Mouse (Mus musculus): ENCODE data around the gene Arhgap8.
"Not testable (repeated sequence)": the region's sequence is repeated elsewhere in the genome, so short reads cannot be mapped to it uniquely, and the experiment has no call there.

Arhgap8 gene

DNA sequence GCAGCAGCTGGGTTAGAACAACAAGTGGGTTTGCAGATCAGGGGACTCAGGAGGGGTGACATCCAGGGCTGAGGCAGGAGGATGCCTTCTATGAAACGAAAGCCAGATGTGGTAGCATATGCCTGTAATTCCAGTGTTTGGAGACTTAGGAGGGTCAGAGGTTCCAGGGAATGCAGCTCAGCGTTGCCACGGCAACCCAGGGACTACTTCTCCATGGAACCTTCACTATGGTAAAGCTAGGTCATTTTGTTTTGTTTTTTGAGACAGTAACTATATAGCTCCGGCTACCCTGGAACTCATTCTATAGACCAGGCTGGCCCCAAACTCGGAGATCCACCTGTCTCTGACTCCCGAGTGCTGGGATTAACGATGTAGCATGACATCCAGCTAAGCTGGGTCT is 18.4 kb downstream of the Arhgap8 start:
- no peak for DNase-seq

DNA sequence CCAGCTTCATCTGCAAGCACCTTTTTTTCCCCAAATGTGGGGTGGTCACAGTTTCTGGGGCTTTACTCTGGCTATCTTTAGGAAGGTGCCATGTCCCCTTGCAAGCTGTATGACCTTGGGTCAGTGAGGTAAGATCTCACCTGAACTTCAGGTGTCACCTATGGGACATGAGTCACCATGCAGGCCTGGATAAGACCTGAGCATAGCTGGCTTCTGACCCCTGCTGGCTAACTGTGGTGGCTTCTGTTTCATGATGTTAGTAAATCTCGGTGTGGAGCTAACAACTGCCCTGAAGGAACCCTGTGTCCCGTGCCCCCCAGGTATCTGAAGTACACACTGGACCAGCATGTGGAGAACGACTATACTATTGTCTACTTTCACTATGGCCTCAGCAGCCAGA is 21.7 kb downstream of the Arhgap8 start:
- DNase-seq: no peak

DNA sequence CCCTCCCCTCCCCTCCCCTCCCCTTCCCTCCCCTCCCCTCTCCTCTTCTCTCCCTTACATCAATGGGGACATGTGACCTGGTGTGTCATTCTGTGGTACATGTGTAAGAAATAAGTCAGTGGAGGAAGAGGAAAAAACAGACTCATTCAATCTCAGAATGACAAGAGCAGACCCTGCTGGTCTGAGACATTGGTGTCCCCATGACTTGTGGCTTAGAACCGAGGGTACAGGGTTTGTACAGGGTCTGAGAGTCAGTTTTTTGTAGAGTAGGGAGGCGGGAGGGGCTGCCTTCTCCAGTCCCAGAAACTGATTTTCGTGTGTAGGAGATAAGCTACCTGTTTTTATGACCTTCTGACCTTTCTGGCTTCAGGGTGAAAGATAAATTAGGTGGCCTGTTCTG is 23.5 kb downstream of the Arhgap8 start:
- no peak for DNase-seq

DNA sequence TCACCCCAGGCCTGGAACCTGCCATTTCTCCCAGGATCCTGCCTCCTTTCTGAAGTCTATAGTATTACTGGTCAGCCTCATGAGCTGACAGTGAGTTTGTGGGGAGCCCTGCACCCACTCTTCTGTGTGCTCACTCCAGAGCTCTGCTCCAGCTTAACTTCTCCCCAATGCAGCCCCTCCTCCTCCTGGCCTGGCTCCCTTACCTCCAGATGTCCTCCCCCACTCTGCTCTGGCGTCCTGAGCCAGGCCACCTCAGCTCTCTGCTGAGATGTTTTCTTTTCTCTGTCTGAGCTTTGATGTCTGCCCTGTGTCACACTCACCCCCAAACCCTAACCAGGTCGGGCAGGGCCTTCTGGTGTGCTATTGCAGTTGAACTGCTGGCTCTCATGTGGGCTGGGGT is 24.5 kb downstream of the Arhgap8 start:
- no peak for DNase-seq

DNA sequence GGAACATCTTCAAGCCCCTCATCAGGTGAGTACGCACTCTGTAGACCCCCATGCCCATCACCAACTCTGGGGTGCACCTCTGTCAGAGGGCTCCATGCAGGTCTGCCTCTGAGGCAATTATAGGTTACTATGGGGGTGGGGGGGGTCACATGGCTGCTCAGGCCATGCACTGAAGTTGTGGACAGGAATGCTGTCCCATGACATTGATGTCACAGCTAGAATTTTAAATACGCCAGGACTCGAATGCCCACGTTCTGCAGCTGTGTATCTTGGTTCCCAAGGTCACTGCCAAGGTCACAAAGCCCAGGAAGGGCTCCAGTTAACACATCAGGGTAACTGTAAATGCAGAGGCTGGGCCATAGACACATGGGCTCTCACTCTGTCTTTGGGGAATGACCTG is 26.0 kb downstream of the Arhgap8 start:
- no peak for DNase-seq

DNA sequence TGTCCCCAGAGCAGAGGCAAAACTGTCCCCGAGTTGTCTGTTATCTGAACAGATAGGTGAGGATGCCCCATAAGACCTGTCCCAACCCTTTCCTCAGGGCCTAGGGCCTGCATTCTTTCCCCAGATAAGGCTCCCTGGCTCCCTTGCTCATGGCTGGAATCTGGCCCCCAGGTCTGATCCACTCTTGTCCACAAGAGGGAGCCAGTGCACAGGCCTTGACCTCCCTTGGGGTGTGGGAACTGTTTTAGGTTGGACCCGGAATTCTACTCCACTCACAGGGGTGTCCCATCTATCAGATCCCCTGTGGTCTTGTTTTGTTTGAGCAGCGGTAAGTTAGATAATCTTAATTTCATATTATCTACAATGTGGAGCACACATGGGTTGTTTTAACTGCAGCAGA is 35.1 kb downstream of the Arhgap8 start:
- DNase-seq: peak; percentile 32

DNA sequence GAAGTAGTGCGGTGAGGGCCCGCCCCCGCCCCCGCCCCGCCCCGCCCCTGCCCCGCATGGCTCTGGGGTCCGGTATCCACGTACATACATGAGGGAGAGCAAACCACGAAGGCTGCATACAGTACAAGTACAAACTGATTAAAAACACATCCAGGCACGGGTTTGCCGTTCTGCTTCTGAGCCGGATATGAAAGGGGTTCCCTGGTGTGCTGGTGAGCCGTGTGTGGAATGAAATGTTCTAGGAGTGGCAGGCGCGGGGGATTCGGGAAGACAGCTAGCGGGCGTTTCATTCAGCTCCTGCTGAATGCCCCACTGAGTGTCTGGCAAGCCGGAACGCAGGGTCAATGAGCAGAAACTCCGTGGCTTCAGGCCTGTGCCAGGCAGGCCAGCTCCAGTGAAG is 36.6 kb downstream of the Arhgap8 start:
- no peak for DNase-seq

DNA sequence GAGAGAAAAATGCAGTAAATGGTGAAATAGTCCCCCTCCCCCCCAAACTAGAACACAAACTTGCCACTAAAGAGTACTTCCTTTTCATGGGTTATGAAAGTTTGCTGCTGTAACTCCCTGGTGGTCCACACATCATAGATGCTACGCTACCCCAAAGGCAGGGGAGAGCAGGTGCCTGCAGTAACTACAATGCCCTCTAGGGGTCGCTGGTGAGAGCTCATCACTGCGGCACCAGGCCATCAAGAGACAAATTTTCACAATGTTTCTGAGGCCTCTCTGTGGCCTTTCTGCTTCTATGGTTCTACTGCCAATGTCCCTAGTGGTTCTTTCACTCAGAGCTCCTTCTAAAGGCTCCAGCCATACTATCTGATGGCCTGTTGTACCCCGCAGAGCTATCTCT is 38.6 kb downstream of the Arhgap8 start:
- DNase-seq: no peak

DNA sequence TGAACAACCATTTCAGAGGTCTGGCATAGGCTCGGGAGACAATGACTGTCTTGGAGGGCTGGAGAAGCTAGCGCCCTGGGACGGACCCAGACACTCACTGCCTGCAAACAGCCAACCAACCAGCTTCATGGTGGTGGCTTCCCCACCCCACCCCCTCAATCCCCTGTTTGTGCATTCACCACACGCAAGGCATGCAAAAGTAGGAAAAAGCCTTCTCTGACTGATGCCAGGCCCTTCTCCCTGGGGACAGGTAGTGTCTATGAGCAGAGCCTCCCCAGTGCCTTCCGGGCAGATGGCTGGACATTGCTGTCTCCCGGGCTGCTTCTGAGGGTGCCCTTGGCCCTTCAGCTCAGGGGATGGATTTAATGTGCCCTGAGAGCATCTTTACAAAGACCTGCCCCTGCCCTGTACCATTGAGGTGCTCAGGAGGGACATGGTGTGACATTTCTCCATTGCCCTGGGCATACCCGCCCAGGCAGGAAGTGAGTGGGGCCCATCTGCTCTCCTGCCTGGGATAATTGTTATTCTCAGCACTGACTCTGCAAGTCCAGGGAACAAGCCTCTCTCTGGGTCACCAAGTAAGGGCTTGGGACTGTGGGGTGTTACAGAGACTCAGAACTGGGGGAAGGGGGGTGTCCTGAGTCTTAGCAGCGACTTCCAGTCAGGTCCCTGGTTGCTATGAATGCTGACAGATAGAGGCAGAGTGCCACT is 43.0 kb downstream of the Arhgap8 start:
- DNase-seq: no peak

DNA sequence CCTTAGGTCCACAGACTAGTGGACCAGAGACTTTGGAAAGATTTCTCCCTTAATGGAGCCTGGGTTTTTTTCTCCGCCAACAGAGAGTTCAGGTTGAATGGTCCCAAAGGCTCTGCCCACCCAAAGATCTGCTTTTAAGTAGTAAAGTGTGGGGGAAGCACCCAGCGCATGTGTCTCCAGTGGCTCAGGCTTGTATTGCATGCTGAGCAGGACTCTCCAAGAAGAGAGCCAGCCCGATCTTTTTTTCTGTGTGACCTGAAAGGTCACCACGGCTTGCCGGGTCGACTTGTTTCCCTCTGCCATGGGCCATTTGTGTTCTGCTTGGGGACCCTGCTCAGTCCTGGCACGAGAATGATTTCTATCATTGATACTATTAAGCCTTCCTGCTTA is 43.6 kb downstream of the Arhgap8 start:
- no peak for DNase-seq

DNA sequence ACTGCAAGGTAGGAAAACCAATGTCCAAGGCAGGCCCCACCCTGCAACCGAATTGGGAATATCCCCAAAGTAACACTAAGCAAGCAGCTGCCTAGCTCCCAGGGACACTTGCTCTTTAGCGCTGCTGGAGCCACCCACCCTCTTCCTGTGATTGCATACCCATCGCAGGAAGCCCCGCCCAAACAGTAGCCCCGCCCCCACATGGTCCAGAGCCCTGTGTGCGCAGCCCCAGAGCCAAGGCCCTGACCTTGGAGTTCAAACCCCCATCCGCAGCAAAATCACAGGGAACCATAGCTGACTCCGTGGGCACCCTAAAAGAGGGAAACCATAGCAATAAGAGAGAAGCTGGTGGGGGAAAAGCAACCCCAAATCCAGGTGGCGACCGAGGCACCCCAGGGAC is 46.8 kb downstream of the Arhgap8 start:
- DNase-seq: no peak

DNA sequence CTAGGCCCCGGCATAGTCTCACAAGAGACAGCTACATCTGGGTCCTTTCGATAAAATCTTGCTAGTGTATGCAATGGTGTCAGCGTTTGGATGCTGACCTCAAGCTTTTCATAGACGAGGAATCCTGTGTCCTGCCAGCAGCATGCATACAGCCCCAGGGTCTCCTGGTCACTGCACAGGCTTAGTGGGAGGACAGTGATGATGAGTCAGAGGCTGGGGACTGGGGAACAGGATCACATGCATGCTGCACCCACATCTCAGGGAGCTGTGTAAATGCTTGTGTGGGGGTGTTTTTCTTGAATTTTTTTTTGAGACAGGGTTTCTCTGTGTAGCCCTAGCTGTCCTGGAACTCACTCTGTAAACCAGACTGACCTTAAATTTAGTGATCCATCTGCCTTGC is 48.7 kb downstream of the Arhgap8 start:
- DNase-seq: not testable (repeated sequence)

DNA sequence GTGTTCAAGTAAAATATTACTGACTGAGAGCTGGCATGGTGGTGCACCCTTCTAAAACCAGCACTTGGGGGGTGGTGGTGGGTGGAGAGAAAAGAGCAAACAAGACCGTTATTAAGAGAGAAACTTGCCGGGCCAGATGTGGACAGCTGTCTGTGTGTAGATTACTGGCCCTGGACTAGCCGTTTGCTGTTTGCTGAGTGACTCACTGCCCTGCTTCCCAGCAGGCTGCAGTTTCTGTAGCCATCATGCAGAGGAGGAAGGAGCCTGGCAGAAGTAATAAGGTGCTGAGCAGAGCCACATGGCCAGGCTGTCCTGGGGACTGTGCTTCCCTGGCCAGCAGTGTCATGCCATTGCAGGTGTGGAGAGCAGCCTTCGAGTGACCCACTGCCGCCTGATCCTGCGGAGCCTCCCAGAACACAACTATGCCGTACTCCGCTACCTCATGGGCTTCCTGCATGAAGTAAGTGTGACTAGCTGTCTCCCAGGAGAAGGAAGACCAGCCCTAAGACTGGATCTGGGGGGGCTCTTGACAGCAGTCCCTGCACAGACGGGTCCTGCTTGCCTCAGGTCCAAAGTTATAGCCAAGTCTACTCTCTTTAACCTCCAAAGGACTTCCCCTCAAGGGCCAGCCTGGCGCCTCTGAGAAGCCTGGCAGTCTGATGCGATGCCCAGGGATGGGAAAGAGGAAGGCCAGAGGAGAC is 49.9 kb downstream of the Arhgap8 start:
- no peak for DNase-seq

DNA sequence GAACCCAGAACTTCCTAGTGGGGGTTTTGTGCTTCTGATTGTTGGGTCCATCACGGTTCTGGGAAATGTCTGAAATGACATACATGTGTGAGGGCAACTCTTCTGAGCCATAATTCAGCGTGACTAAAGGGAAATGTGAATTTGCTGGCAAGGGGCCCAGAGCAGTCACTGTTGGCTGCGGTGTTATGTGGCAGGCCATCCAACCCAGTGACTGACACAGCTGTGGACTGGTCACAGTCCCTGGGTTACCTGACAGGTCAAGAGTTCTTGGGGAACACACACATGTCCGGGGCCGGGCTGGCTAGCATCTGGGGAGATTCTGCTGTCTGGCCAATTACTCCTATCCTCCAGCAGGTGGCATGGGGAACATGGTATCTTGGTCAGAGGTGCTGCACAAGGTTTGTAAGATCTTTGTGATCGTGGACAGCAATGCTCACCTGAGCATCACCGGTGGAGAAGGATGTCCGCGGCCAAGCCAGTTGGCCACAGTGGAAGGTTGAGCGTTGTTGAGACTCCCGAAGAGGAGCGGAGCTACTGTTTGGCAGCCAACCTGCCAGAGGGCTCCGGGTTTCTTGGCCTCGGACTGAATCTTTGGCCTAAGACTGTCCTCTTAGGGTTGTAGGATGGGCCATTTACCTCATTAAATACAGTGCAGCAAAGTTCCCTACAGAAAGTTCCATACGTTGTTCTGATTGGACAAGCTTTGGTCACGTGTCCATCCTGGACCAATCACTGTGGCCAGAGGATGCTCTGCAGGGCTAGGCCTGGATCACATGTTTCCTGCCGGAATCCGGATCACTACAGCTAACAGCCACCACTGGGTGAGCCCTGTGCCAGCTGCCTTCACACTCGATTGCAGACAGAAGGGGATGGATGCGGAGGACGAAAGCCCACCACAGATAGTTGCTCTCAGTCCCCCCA is 52.6 kb downstream of the Arhgap8 start:
- DNase-seq: no peak

DNA sequence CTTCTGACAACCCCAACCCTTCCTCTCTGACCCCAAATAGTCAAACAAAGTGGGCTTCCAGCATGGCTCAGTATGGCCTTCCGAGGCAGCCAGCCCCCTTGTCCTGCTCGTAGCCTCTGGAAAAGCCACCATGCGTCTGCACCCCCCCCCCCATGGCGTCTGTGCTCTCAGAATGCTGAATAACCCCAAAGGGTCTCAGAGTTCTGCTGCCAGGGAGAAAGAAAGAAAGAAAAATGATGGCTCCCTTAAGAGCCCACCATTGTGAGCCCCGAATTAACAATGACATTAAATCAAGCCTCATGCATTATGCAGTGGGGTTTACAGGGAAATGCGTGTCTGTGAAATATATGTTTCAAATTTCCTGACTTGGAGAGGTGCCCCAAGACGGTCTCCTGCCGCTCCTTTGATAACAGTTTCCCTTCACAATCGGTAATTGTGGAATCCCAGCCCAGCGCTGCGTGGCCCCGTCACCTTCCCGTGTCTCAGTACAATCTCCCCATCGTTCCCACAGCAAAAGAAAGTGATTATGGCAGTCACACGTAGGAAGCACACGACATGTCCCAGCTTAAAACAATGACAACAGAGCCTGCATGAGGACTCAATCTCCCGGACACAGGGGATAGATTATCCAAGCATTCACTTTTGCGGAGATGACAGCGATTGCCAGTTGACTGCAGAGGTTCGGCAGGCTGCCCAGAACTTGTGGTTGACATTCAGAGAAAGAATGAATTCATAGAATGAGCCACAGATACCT is 55.7 kb downstream of the Arhgap8 start:
- DNase-seq: no peak

DNA sequence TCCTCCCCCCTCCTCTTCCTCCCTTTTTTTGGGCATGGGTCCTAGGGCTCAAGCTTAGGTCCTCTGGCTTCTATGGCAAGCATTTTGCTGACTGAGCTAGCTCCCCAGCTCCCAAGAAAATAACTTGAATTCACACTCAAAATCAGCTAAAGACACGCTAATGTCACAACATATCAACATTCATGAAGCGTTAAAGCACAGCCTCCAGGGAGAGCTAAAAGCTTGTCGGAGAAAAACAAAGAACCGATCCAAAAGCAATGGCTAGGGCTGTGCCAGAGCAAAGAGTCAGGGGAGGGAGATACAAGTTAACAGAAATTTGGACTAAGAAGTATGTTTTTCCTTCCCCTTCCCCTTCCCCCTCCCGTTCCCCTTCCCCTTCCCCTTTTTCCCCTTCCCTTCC is 58.7 kb downstream of the Arhgap8 start:
- DNase-seq: no peak

DNA sequence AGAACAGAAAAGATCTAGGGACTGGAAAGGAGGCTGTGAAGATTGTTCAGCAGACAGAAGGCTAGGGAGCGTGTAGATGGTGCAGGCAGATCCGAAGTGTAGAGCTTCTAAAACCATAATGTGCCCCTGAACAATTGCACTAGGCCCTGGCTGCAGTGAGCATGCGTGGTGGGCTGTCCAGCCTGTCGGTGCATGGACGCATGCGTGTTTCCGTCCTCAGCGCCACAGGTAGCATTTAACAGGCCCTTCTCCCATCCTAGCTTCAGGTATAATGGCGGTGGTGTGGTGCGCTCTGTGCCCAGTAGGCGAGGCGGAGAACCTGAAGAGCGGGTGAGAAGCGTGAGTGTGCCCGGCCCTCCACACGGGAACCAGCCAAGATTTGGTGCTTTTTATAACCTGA is 65.0 kb downstream of the Arhgap8 start:
- DNase-seq: no peak

DNA sequence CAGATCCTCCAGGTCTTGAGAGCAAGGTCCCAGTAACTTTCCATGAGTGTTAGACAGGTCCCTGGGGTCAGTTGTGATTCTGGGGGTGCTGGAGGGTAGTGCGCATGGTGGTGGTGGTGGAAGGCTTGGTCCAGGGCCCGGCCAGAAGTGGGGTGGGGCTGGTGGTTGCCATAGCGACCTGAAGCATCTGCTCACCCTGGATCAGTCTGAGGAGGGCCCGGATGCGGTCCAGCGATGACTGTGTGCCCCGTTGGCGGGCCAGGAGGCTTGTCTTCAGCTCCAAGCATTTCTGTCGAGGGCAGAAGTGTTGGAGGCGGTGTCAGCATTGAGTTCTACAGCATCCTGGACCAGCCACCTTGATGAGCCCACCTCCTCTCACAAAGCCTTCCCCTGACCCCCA is 67.3 kb downstream of the Arhgap8 start:
- no peak for DNase-seq

DNA sequence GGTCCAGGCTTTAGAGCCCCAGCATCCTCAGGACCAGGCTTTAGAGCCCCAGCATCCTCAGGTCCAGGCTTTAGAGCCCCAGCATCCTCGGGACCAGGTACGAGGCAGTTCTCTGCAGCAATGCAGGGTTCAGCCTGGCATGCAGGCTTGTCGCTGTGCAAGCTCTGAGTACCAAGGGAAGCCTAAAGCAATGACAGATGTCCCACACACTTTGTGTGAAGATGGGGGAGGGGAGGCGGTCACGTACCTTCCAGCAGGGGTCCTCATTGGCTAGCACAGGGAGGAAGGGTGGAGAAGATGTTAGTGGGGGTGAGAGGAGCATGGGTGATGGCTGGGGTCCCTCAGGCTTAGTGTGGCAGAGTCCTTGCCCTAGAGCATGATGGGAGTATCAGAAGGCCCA is 73.8 kb downstream of the Arhgap8 start:
- DNase-seq: no peak

DNA sequence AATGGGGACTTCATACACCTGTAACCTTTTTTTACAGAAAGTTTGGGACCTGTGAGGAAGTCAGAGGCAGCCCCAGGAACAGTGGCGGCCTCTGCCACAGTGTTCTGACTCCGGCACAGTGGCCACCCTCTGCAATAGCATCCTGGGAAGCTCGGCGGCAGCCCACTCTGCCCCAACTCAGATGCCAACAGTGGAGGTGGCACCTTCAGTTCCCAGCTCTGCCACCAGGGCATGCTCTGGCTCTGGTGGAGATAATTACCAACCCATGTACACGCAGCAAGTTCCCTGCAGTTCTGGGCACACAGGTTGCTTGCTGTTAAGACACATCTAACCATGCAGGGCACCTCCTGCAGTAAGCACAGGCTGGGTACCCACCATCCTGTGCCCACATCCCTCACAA is 80.3 kb downstream of the Arhgap8 start:
- no peak for DNase-seq

DNA sequence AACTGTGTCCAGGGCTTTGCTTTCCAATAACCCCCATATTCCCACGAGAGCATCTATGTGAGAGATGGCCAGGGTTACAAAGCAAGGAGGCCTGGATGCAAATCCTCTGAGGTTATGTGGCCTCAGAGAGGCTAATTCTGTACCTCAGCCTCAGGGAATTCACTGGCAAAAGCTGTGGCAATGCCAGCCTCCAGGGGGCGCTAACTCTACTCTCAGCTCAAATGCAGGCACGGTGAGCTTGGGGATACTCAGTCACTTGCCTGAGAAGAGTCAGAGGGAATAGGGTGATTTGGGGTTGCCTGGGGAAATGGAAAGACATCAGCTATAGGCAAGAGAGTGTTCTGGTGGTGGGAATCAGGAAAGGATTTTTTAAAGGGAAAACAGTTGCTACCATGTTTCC is 83.8 kb downstream of the Arhgap8 start:
- DNase-seq: peak; percentile 54

DNA sequence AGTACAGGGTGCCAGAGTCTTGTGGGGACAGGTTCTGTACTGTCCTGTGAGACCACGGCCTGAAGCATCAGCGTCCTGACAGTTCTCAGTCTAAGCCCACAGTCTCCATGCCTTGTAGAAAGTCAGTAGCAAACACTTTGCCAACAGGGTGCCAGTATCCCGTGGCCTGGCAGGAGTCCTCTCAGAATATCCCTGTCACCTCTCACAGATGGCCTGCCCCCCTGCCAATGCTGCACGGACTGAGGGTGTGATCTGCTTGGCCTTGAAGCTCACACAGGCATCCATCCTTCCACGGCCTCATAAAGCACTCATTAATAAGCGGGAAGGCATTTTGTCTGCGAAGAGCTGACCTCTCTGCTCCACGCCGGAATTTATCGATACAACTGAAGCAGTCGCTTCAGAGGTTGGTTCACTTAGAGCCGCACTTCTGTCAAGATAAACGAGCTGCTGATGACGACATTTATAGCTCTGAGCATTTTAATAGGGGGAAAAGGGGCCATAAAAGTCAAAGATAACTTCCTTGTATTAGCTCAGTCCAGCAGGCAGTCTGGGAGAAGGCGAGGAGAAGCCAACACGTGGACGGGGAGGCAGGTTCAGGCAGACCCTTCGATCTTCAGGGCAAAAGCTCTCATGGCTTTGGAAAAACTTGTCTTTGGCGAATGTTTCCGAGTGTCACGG is 89.6 kb downstream of the Arhgap8 start:
- no peak for DNase-seq

DNA sequence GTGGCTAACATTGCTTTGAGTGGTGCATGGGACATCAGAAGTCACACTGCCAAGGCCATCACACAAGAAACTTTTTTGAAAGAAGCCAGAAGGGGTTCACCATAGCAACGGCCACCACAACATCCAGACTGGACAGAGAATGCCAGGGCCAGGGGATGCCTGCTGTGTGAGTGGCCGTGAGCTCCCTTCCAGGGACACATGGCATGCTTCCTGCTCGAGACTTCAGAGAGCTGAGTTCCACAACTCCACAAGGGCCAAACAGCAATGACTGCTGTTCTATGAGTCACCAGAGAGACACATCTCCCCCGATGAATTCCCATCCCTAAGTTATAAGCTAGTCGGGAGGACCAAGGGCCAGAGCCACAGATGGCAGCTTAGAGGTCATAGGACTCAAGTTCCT is 91.3 kb downstream of the Arhgap8 start:
- no peak for DNase-seq

Data from layer of hippocampus, adult 9-11 months (tissue).